Mouse (Mus musculus) hindbrain, embryonic 10.5 days (tissue): ENCODE measurements around the gene Cables2. TPM values are rescaled to one million over a fixed set of nuclear protein-coding genes. Genes with fewer than 3 reads are reported as not detected.
A peak's percentile ranks its signal among the peaks of the same experiment; 100 is the strongest.

Experiments
- DNase-seq: peaks from one replicate; pipeline ENCODE4 v3.0.0-alpha.2; 2017; ENCODE audit warnings: low spot score
- H3K27ac ChIP-seq: fragments of 300-500 bp; sonication (generic); 2 replicates; pipeline ENCODE4 v1.5.1; 2016; ENCODE audit warnings: mild to moderate bottlenecking, moderate library complexity
- H3K27me3 ChIP-seq: fragments of 300-500 bp; sonication (generic); 2 replicates; pipeline ENCODE4 v1.6.1; 2016; ENCODE audit warnings: mild to moderate bottlenecking; ENCODE audit not compliant: poor library complexity, insufficient read depth, severe bottlenecking
- H3K36me3 ChIP-seq: fragments of 300-500 bp; sonication (generic); 2 replicates; pipeline ENCODE4 v1.6.1; 2016; ENCODE audit warnings: mild to moderate bottlenecking, moderate library complexity
- H3K4me1 ChIP-seq: fragments of 300-500 bp; sonication (generic); replicated peaks from 2 replicates; pipeline ENCODE4 v1.6.1; 2016; ENCODE audit warnings: mild to moderate bottlenecking
- H3K4me3 ChIP-seq: fragments of 300-500 bp; sonication (generic); 2 replicates; pipeline ENCODE4 v1.5.1; 2016; ENCODE audit warnings: mild to moderate bottlenecking, moderate library complexity
- H3K9me3 ChIP-seq: fragments of 300-500 bp; sonication (generic); 2 replicates; pipeline ENCODE4 v1.6.1; 2016; ENCODE audit warnings: mild to moderate bottlenecking, moderate library complexity
- WGBS: fragments of 180-500 bp; shearing (Covaris S2); methylation state at CpG from one replicate; pipeline ENCODE4 v1.1.7; 2016; 5-methylcytosine and 5-hydroxymethylcytosine counted together
- polyA plus RNA-seq: library from polyadenylated mRNA; unstranded; fragments of >200 nt; fragmentation: Nextera tagmentation; extraction: Ambion mirVana; gene quantifications from 2 replicates; pipeline ENCODE4 v1.2.1, GENCODE M21; 2016

Cables2 gene
- polyA plus RNA-seq, 1 experiment from 2014 or later = 16.0 TPM

GRCm38 (mm10) chr2:180227262-180228059 is 45.8 kb downstream of the Cables2 start:
- WGBS = under 1% methylated on average over 21 of the region's 21 CpGs
- Histone ChIP-seq H3K9me3 (no peaks in the 10 kb centered on the region), H3K36me3 (no peaks in the 10 kb centered on the region), H3K27ac (peak overlapping the region; percentile 68), H3K27me3 (peaks cover 52% of the 10 kb centered on the region), H3K4me1 (peaks cover 83% of the 10 kb centered on the region), H3K4me3 (peak overlapping the region; percentile 27)
- peak; percentile 85 for DNase-seq

- 0 out of 2 replicates have a peak, but pooled peaks cover 3% of the 10 kb centered on the region for H3K36me3 ChIP-seq
- H3K27me3 ChIP-seq = peaks cover 52% of the 10 kb centered on the region
- peak within 1 kb of the TSS; percentile 76 for H3K4me3 ChIP-seq
- peak within 1 kb of the TSS; percentile 84 for H3K27ac ChIP-seq
- peaks cover 89% of the 10 kb centered on the region for H3K4me1 ChIP-seq
- DNase-seq = peak; percentile 73
- H3K9me3 ChIP-seq = no peaks in the 10 kb centered on the region
- WGBS = under 1% methylated on average over 37 of the region's 37 CpGs
These were observed 47.4 kb downstream of the Cables2 start, which contains the start of gene Lama5 for GRCm38 (mm10) chr2:180225762-180226378. TSS of gene Lama5 (minus strand) at chr2:180225859.

- Histone ChIP-seq H3K9me3 (no peaks in the 10 kb centered on the region), H3K27ac (peak overlapping the region; percentile 84), H3K36me3 (0 out of 2 replicates have a peak, but pooled peaks cover 3% of the 10 kb centered on the region), H3K4me3 (peak overlapping the region; percentile 76), H3K27me3 (peaks cover 52% of the 10 kb centered on the region), H3K4me1 (peaks cover 86% of the 10 kb centered on the region)
- WGBS = under 1% methylated on average over 55 of the region's 55 CpGs
- DNase-seq = peak; percentile 47
These were observed 48.1 kb downstream of the Cables2 start for GRCm38 (mm10) chr2:180225044-180225761.

GRCm38 (mm10) chr2:180224647-180225043 is 48.7 kb downstream of the Cables2 start:
- H3K27ac ChIP-seq = peak overlapping the region; percentile 84
- peak overlapping the region; percentile 76 for H3K4me3 ChIP-seq
- 0 out of 2 replicates have a peak, but pooled peaks cover 3% of the 10 kb centered on the region for H3K36me3 ChIP-seq
- WGBS = under 1% methylated on average over 13 of the region's 13 CpGs
- no peaks in the 10 kb centered on the region for H3K9me3 ChIP-seq
- H3K27me3 ChIP-seq = peaks cover 52% of the 10 kb centered on the region
- no peak for DNase-seq
- H3K4me1 ChIP-seq = peaks cover 89% of the 10 kb centered on the region

GRCm38 (mm10) chr2:180222250-180222649 is 51.0 kb downstream of the Cables2 start:
- DNase-seq = peak; percentile 52
- Histone ChIP-seq H3K27me3 (peaks cover 45% of the 10 kb centered on the region), H3K36me3 (0 out of 2 replicates have a peak, but pooled peaks cover 3% of the 10 kb centered on the region), H3K4me3 (no peak overlapping the region), H3K4me1 (peaks cover 92% of the 10 kb centered on the region), H3K27ac (0 out of 2 replicates have a peak overlapping the region, but pooled peaks have one; percentile 45), H3K9me3 (no peaks in the 10 kb centered on the region)
- WGBS = 14% methylated on average over 6 of the region's 6 CpGs

GRCm38 (mm10) chr2:180221051-180221450 is 52.2 kb downstream of the Cables2 start:
- H3K27me3 ChIP-seq = peaks cover 33% of the 10 kb centered on the region
- H3K9me3 ChIP-seq = no peaks in the 10 kb centered on the region
- no peak for DNase-seq
- peaks cover 87% of the 10 kb centered on the region for H3K4me1 ChIP-seq
- H3K36me3 ChIP-seq = 0 out of 2 replicates have a peak, but pooled peaks cover 3% of the 10 kb centered on the region
- H3K27ac ChIP-seq = no peak overlapping the region
- no peak overlapping the region for H3K4me3 ChIP-seq
- WGBS = 94% methylated on average over 9 of the region's 9 CpGs

- H3K4me3 ChIP-seq = no peak overlapping the region
- 85% methylated on average over 9 of the region's 9 CpGs for WGBS
- peaks cover 85% of the 10 kb centered on the region for H3K4me1 ChIP-seq
- H3K9me3 ChIP-seq = no peaks in the 10 kb centered on the region
- H3K27me3 ChIP-seq = peaks cover 24% of the 10 kb centered on the region
- no peak for DNase-seq
- 0 out of 2 replicates have a peak, but pooled peaks cover 3% of the 10 kb centered on the region for H3K36me3 ChIP-seq
- H3K27ac ChIP-seq = peak overlapping the region; percentile 67; the same call in 1 of the 2 replicates
These were observed 53.1 kb downstream of the Cables2 start for GRCm38 (mm10) chr2:180220165-180220564.

- no peaks in the 10 kb centered on the region for H3K9me3 ChIP-seq
- no peak overlapping the region for H3K4me3 ChIP-seq
- peak overlapping the region; percentile 77 for H3K27ac ChIP-seq
- H3K36me3 ChIP-seq = 0 out of 2 replicates have a peak, but pooled peaks cover 3% of the 10 kb centered on the region
- peaks cover 16% of the 10 kb centered on the region for H3K27me3 ChIP-seq
- no peak for DNase-seq
- H3K4me1 ChIP-seq = peaks cover 85% of the 10 kb centered on the region
- WGBS = 83% methylated on average over 15 of the region's 15 CpGs
These were observed 54.0 kb downstream of the Cables2 start for GRCm38 (mm10) chr2:180219145-180219943.

GRCm38 (mm10) chr2:180218677-180219076 is 54.6 kb downstream of the Cables2 start:
- Histone ChIP-seq H3K9me3 (no peaks in the 10 kb centered on the region), H3K4me3 (no peak overlapping the region), H3K27ac (peak overlapping the region; percentile 77), H3K4me1 (peaks cover 85% of the 10 kb centered on the region), H3K36me3 (0 out of 2 replicates have a peak, but pooled peaks cover 3% of the 10 kb centered on the region), H3K27me3 (peaks cover 10% of the 10 kb centered on the region)
- 25% methylated on average over 5 of the region's 5 CpGs for WGBS
- DNase-seq = no peak

GRCm38 (mm10) chr2:180218241-180218640 is 55.1 kb downstream of the Cables2 start:
- WGBS = 77% methylated on average over 3 of the region's 3 CpGs
- H3K4me1 ChIP-seq = peaks cover 80% of the 10 kb centered on the region
- peaks cover 5% of the 10 kb centered on the region for H3K27me3 ChIP-seq
- H3K9me3 ChIP-seq = no peaks in the 10 kb centered on the region
- H3K4me3 ChIP-seq = no peak overlapping the region
- peak overlapping the region; percentile 77 for H3K27ac ChIP-seq
- 0 out of 2 replicates have a peak, but pooled peaks cover 3% of the 10 kb centered on the region for H3K36me3 ChIP-seq
- no peak for DNase-seq

GRCm38 (mm10) chr2:180217587-180217986 is 55.7 kb downstream of the Cables2 start:
- Histone ChIP-seq H3K27ac (peak overlapping the region; percentile 77), H3K4me1 (peaks cover 74% of the 10 kb centered on the region)
- WGBS = 88% methylated on average over 8 of the region's 8 CpGs

More at GRCm38 (mm10) chr2:180217587-180217986, 55.7 kb downstream of the Cables2 start:
- Histone ChIP-seq H3K4me3 (no peak overlapping the region), H3K9me3 (no peaks in the 10 kb centered on the region), H3K27me3 (no peaks in the 10 kb centered on the region), H3K36me3 (0 out of 2 replicates have a peak, but pooled peaks cover 6% of the 10 kb centered on the region)
- no peak for DNase-seq
